Mouse (Mus musculus) layer of hippocampus, adult 6 months (tissue): ENCODE measurements around the gene Cnih1. TPM values are rescaled to one million over a fixed set of nuclear protein-coding genes. Genes with fewer than 3 reads are reported as not detected.

Experiments
- long read RNA-seq, 2 experiments: library from polyadenylated mRNA; unstranded; transcript quantifications; one replicate each; pipeline ENCODE4 v2.0.0; 2019 to 2020
- polyA plus RNA-seq: library from polyadenylated mRNA; unstranded; fragments of <200 nt; fragmentation: Nextera tagmentation; gene quantifications from 2 replicates; pipeline ENCODE4 v1.2.3, GENCODE M21; 2021

Gene Cnih1
- 174 and 180 TPM in 2 replicates for polyA plus RNA-seq
- long read RNA-seq, experiment 1, transcript Cnih1-201 (5 exons, 1,538 nt): major isoform, 179 of 236 reads
- long read RNA-seq, experiment 1, transcript Cnih1-202 (6 exons, 789 nt): minor isoform, 44 of 236 reads
- long read RNA-seq, experiment 1, partial matches to known transcripts: 1 of 236 reads
- long read RNA-seq, experiment 1, other reads (novel, unspliced or antisense): 10 of 236 reads
- long read RNA-seq, experiment 2, transcript Cnih1-202 (6 exons, 789 nt): minor isoform, 87 of 406 reads
- long read RNA-seq, experiment 2, transcript Cnih1-201 (5 exons, 1,538 nt): major isoform, 307 of 406 reads
- long read RNA-seq, experiment 2, partial matches to known transcripts: 1 of 406 reads
- long read RNA-seq, experiment 2, other reads (novel, unspliced or antisense): 11 of 406 reads

DNA sequence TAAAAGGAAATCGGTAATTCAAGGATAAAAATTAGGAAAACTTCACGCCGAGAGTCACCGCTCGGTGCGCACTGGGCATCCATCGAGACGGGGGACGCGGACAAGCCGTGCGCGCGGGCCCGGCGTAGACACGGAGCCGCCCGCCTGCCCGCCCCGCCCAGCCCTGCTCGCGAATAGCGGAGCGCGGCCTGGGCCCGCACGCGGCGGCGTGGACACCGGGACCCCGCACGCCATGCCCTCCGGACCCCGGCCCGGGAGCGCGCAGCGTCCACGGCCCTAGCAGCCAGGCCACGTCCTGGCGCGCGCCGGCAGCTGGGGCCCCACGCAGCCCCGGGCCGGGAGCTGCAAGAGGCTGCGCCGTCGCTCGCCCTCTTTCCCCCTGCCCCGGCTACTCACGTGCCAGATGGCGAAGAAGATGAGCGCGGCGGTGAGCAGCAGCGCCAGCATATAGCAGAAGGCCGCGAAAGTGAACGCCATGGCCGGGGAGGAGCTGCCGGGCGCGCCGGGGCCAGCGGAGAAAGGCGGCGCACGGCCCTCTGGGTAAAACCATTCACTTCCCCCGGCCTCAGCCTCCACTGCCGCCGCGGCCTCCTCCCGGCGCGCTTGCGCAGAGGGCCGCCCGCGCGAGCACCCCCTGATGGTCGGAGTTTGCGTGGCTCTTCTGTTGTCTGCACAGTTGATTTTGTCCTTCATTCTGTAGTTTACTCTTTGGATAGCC is at the start of gene Cnih1:
Gene Cnih1, minus strand, starts transcription at position 625 of the 718 bp plus-strand sequence.

DNA sequence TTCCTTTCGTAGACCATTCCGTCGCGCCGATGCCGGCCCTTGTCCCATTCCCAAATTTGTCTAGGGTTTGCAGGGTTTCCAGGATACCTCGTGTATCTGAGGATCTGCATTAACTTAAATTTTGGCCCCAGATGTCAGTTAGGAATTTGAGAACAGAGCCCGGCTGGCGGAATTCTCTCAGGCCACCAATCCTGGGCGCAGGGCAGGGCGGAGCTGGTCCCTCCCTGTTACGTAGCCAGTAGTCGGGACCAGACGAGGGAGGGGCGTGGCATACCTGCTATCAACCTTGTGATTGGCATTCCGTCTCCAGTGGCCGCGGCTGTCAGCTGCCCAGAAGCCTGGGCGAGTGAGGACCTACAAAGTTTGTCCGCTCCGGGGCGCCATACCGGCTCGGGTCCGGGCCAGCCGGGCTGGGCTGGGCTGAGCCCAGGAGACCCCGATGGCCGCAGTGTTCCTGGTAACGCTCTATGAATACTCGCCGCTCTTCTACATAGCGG is 43.7 kb upstream of the Cnih1 start, which contains the start of gene Cgrrf1:
Gene Cgrrf1, plus strand, starts transcription at position 289 of the 497 bp plus-strand sequence.

DNA sequence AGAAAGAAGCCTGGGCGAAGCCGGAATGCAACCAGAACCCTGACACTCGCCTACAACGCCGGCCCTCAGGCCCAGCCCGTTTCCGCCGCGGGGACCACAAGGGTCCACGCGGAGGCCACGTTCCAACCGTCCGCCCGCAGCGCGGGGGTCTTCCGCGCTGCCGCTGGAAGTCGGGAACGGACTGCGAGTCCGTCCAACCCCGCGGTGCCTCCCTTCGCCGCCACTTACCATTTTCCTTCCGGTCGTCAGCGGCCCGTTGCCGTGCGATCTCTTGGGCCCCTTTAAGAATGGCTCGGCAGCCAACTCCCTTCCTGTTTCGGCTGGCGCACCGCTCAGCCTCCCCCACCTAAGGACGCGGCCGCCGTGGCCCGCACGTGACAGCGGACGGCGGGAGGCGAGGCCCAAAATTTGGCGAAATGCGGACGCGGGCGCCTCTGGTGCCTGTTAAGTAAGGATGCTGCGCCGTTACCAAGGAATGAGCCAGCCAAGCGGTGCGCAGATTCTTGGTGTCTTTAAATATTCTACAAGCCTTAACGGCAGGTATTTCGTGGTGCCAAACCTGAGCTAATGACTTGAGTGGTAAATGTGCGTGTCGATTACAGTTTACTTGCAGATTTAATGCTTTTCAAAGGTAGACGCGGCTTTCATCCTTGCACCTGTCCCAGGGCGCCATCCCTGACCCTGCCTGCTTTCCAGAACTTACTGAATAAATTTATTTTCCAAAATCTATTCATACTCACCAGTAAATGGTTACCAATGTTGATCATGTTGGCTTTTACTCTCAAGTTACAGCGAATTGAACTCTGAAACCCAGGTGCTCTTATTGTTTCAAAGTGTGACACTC is 33.9 kb upstream of the Cnih1 start, which contains the start of gene Gmfb:
Gene Gmfb, minus strand, starts transcription at position 370 of the 844 bp plus-strand sequence.

DNA sequence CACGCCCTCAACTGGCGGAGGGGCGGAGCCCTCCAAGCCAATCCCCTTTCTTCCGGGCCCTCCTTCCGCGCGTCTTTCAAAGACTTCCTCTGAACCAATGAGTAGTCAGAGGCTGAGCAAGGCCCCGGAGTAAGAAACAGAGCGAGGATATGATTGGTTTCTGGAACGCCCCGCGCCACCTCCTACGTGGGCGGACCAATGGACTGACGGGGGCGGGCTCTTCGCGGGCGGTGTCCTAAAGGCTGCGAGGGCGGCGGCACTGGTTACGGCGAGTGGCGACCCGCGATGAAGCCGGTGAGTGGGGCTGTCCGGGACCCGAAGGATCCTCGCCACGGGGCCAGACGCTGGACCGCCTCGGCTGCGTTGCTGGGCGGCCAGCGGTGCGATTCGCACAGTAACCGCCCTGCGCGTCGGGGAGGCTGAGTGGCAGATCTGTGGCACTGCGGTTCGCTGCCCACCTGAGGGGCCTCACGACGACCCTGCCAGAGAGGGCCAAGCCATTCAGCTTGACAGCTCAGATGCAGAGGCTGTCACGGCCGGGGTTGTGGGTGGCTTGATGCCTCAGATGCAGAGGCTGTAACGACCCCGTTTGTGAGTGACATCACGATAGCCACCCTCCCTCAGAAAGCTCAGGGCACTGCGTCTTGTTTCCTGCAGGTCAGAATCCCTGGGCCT is 27.7 kb downstream of the Cnih1 start, which contains the start of gene Cdkn3:
Gene Cdkn3, plus strand, starts transcription at position 187 of the 675 bp plus-strand sequence.

Other genes starting within 250 kb of the Cnih1 start
- gene Cdkn3, start 27.9 kb downstream of the Cnih1 start, polyA plus RNA-seq: 0.50 and 1.0 TPM in 2 replicates
- 50.1 and 68.1 TPM in 2 replicates for gene Gmfb, start 33.8 kb upstream of the Cnih1 start, polyA plus RNA-seq
- 34.0 and 37.1 TPM in 2 replicates for gene Cgrrf1, start 43.7 kb upstream of the Cnih1 start, polyA plus RNA-seq
- 2.3 and 2.6 TPM in 2 replicates for gene Samd4, start 94.4 kb upstream of the Cnih1 start, polyA plus RNA-seq